Mouse (Mus musculus): ENCODE measurements at regions not wholly inside any gene's neighbourhood (a gene's known extent, or its start where the extent isn't known, plus 50 kb on each side); places are given as distances from the start of the nearest gene placed in this dataset.
A peak's percentile ranks its signal among the peaks of the same experiment; 100 is the strongest.

- no peak for DNase-seq
Observed at GRCm38 (mm10) chr13:10741391-10741790, 380.7 kb upstream of the Chrm3 start.

GRCm38 (mm10) chr13:10725745-10726171, 365.1 kb upstream of the Chrm3 start:
- DNase-seq = no peak

GRCm38 (mm10) chr13:10725335-10725734, 364.7 kb upstream of the Chrm3 start:
- no peak for DNase-seq

- no peak for DNase-seq
Observed at GRCm38 (mm10) chr13:10720639-10721038, 360.0 kb upstream of the Chrm3 start.

GRCm38 (mm10) chr13:10711451-10711850, 350.8 kb upstream of the Chrm3 start:
- DNase-seq = no peak

GRCm38 (mm10) chr13:10710909-10711308, 350.3 kb upstream of the Chrm3 start:
- no peak for DNase-seq

- DNase-seq = no peak
Observed at GRCm38 (mm10) chr13:10697146-10697545, 336.5 kb upstream of the Chrm3 start.

- DNase-seq = no peak
Observed at GRCm38 (mm10) chr13:10696181-10696977, 335.7 kb upstream of the Chrm3 start.

GRCm38 (mm10) chr13:10691307-10691706, 330.7 kb upstream of the Chrm3 start:
- DNase-seq = no peak

- DNase-seq = no peak
Observed at GRCm38 (mm10) chr13:10687379-10687778, 326.7 kb upstream of the Chrm3 start.

GRCm38 (mm10) chr13:10654086-10654422, 293.4 kb upstream of the Chrm3 start:
- no peak for DNase-seq

- no peak for DNase-seq
Observed at GRCm38 (mm10) chr13:10653376-10654085, 292.9 kb upstream of the Chrm3 start.

GRCm38 (mm10) chr13:10636859-10637258, 276.2 kb upstream of the Chrm3 start:
- DNase-seq = no peak

GRCm38 (mm10) chr13:10630467-10630866, 269.8 kb upstream of the Chrm3 start:
- DNase-seq = no peak

- DNase-seq = no peak
Observed at GRCm38 (mm10) chr13:10619661-10620060, 259.0 kb upstream of the Chrm3 start.

GRCm38 (mm10) chr13:10618421-10618954, 257.8 kb upstream of the Chrm3 start:
- DNase-seq = no peak

GRCm38 (mm10) chr13:10574951-10575350, 214.3 kb upstream of the Chrm3 start:
- DNase-seq = no peak

GRCm38 (mm10) chr13:10566825-10567224, 206.2 kb upstream of the Chrm3 start:
- no peak for DNase-seq

GRCm38 (mm10) chr13:10557559-10557958, 196.9 kb upstream of the Chrm3 start:
- no peak for DNase-seq

GRCm38 (mm10) chr13:10554595-10554994, 193.9 kb upstream of the Chrm3 start:
- no peak for DNase-seq

- DNase-seq = no peak
Observed at GRCm38 (mm10) chr13:10542723-10543122, 182.1 kb upstream of the Chrm3 start.

GRCm38 (mm10) chr13:10540197-10540940, 179.7 kb upstream of the Chrm3 start:
- DNase-seq = no peak

GRCm38 (mm10) chr13:10538927-10539326, 178.3 kb upstream of the Chrm3 start:
- DNase-seq = peak; percentile 2 to 3
